Mouse (Mus musculus) heart, embryonic 15.5 days (tissue): ENCODE data around the gene Cntn6. TPM values are rescaled to one million over a fixed set of nuclear protein-coding genes. Genes with fewer than 3 reads are reported as not detected.

Experiments used
- ATAC-seq: fragments of 200-750 bp; cut with Nextera tagmentation; replicated peaks from 2 replicates; pipeline ENCODE4 v1.8.0; 2017; ENCODE audit warnings: low read depth, moderate TSS enrichment; ENCODE audit not compliant: insufficient number of reproducible peaks, insufficient read depth, low FRiP score
- H3K27ac ChIP-seq: fragments of 300-500 bp; sonication (generic); 2 replicates; pipeline ENCODE4 v1.5.1; 2015; ENCODE audit warnings: mild to moderate bottlenecking, inconsistent platforms
- H3K27me3 ChIP-seq: fragments of 300-500 bp; sonication (generic); 2 replicates; pipeline ENCODE4 v1.6.1; 2015; ENCODE audit warnings: inconsistent platforms
- H3K36me3 ChIP-seq: fragments of 300-500 bp; sonication (generic); 2 replicates; pipeline ENCODE4 v1.6.1; 2015; ENCODE audit warnings: mild to moderate bottlenecking, inconsistent platforms
- H3K4me1 ChIP-seq: fragments of 300-500 bp; sonication (generic); replicated peaks from 2 replicates; pipeline ENCODE4 v1.6.1; 2015; ENCODE audit warnings: inconsistent platforms
- H3K4me2 ChIP-seq: fragments of 300-500 bp; sonication (generic); 2 replicates; pipeline ENCODE4 v1.6.1; 2015; ENCODE audit warnings: inconsistent platforms, mild to moderate bottlenecking, moderate library complexity
- H3K4me3 ChIP-seq: fragments of 300-500 bp; sonication (generic); 2 replicates; pipeline ENCODE4 v1.5.1; 2015; ENCODE audit warnings: mild to moderate bottlenecking, inconsistent platforms
- H3K9ac ChIP-seq: fragments of 300-500 bp; sonication (generic); 2 replicates; pipeline ENCODE4 v1.6.1; 2015; ENCODE audit warnings: mild to moderate bottlenecking, inconsistent platforms
- H3K9me3 ChIP-seq: fragments of 300-500 bp; sonication (generic); replicated peaks from 2 replicates; pipeline ENCODE4 v1.6.1; 2016; ENCODE audit warnings: inconsistent platforms
- WGBS: fragments of 180-500 bp; shearing (Covaris S2); methylation state at CpG from one replicate; pipeline ENCODE4 v1.1.7; 2015; ENCODE audit warnings: mixed read lengths; 5-methylcytosine and 5-hydroxymethylcytosine counted together
- polyA plus RNA-seq: library from polyadenylated mRNA; unstranded; fragments of >200 nt; fragmentation: Nextera tagmentation; extraction: Ambion mirVana; gene quantifications from 2 replicates; pipeline ENCODE4 v1.2.1, GENCODE M21; 2015

Gene Cntn6
- polyA plus RNA-seq, 1 experiment from 2014 or later, result 0.40 TPM

- H3K9me3 ChIP-seq, result no peaks in the 10 kb centered on the region
- 42% methylated on average over 3 of the region's 3 CpGs for WGBS
- H3K36me3 ChIP-seq, result no peaks in the 10 kb centered on the region
- H3K27me3 ChIP-seq, result no peaks in the 10 kb centered on the region
- H3K9ac ChIP-seq, result no peak overlapping the region
- no peak overlapping the region for H3K27ac ChIP-seq
- no peak overlapping the region for H3K4me2 ChIP-seq
- no peak overlapping the region for H3K4me3 ChIP-seq
- H3K4me1 ChIP-seq, result no peaks in the 10 kb centered on the region
- no peak for ATAC-seq
Observed at GRCm38 (mm10) chr6:104605214-104605613, 112.6 kb downstream of the Cntn6 start.

- H3K4me1 ChIP-seq, result no peaks in the 10 kb centered on the region
- no peak overlapping the region for H3K9ac ChIP-seq
- WGBS, result 73% methylated on average over 3 of the region's 3 CpGs
- no peak overlapping the region for H3K4me3 ChIP-seq
- no peak overlapping the region for H3K4me2 ChIP-seq
- H3K36me3 ChIP-seq, result no peaks in the 10 kb centered on the region
- H3K9me3 ChIP-seq, result no peaks in the 10 kb centered on the region
- ATAC-seq, result no peak
- no peak overlapping the region for H3K27ac ChIP-seq
- H3K27me3 ChIP-seq, result no peaks in the 10 kb centered on the region
Observed at GRCm38 (mm10) chr6:104653518-104653917, 160.9 kb downstream of the Cntn6 start.

GRCm38 (mm10) chr6:104668701-104669100, 176.1 kb downstream of the Cntn6 start:
- Histone ChIP-seq H3K4me1 (no peaks in the 10 kb centered on the region), H3K9ac (no peak overlapping the region), H3K4me2 (no peak overlapping the region), H3K4me3 (no peak overlapping the region), H3K27me3 (no peaks in the 10 kb centered on the region), H3K9me3 (no peaks in the 10 kb centered on the region), H3K36me3 (no peaks in the 10 kb centered on the region), H3K27ac (no peak overlapping the region)
- ATAC-seq, result no peak
- WGBS, result 61% methylated on average over 2 of the region's 2 CpGs

- no peak overlapping the region for H3K4me2 ChIP-seq
- no peak overlapping the region for H3K4me3 ChIP-seq
- no peaks in the 10 kb centered on the region for H3K27me3 ChIP-seq
- H3K27ac ChIP-seq, result no peak overlapping the region
- no peaks in the 10 kb centered on the region for H3K36me3 ChIP-seq
- no peak overlapping the region for H3K9ac ChIP-seq
- no peaks in the 10 kb centered on the region for H3K4me1 ChIP-seq
- H3K9me3 ChIP-seq, result no peaks in the 10 kb centered on the region
- no peak for ATAC-seq
Observed at GRCm38 (mm10) chr6:104674249-104674648, 181.7 kb downstream of the Cntn6 start.

- no peak overlapping the region for H3K4me2 ChIP-seq
- no peak overlapping the region for H3K4me3 ChIP-seq
- H3K36me3 ChIP-seq, result no peaks in the 10 kb centered on the region
- no peak overlapping the region for H3K9ac ChIP-seq
- 82% methylated on average over 1 of the region's 1 CpGs for WGBS
- H3K4me1 ChIP-seq, result no peaks in the 10 kb centered on the region
- H3K9me3 ChIP-seq, result no peaks in the 10 kb centered on the region
- no peak for ATAC-seq
- H3K27ac ChIP-seq, result no peak overlapping the region
- no peaks in the 10 kb centered on the region for H3K27me3 ChIP-seq
Observed at GRCm38 (mm10) chr6:104679809-104680495, 187.4 kb downstream of the Cntn6 start.

GRCm38 (mm10) chr6:104687980-104688379, 195.4 kb downstream of the Cntn6 start:
- Histone ChIP-seq H3K9me3 (no peaks in the 10 kb centered on the region), H3K27ac (no peak overlapping the region), H3K36me3 (no peaks in the 10 kb centered on the region), H3K27me3 (no peaks in the 10 kb centered on the region), H3K4me2 (no peak overlapping the region), H3K4me3 (no peak overlapping the region), H3K9ac (no peak overlapping the region), H3K4me1 (no peaks in the 10 kb centered on the region)
- 68% methylated on average over 3 of the region's 3 CpGs for WGBS
- ATAC-seq, result no peak

- H3K9me3 ChIP-seq, result no peaks in the 10 kb centered on the region
- H3K4me2 ChIP-seq, result no peak overlapping the region
- no peak overlapping the region for H3K9ac ChIP-seq
- H3K4me3 ChIP-seq, result no peak overlapping the region
- no peaks in the 10 kb centered on the region for H3K36me3 ChIP-seq
- 80% methylated on average over 6 of the region's 6 CpGs for WGBS
- no peaks in the 10 kb centered on the region for H3K27me3 ChIP-seq
- no peaks in the 10 kb centered on the region for H3K4me1 ChIP-seq
- no peak for ATAC-seq
- no peak overlapping the region for H3K27ac ChIP-seq
Observed at GRCm38 (mm10) chr6:104688439-104689125, 196.0 kb downstream of the Cntn6 start.

- Histone ChIP-seq H3K27ac (no peak overlapping the region), H3K4me1 (no peaks in the 10 kb centered on the region), H3K4me3 (no peak overlapping the region), H3K9me3 (no peaks in the 10 kb centered on the region), H3K36me3 (no peaks in the 10 kb centered on the region), H3K27me3 (no peaks in the 10 kb centered on the region), H3K9ac (no peak overlapping the region), H3K4me2 (no peak overlapping the region)
- 71% methylated on average over 1 of the region's 1 CpGs for WGBS
- no peak for ATAC-seq
Observed at GRCm38 (mm10) chr6:104728571-104728970, 236.0 kb downstream of the Cntn6 start.

- Histone ChIP-seq H3K9me3 (no peaks in the 10 kb centered on the region), H3K9ac (no peak overlapping the region), H3K4me1 (no peaks in the 10 kb centered on the region), H3K27ac (no peak overlapping the region), H3K4me3 (no peak overlapping the region), H3K36me3 (no peaks in the 10 kb centered on the region), H3K4me2 (no peak overlapping the region), H3K27me3 (no peaks in the 10 kb centered on the region)
- WGBS, result 84% methylated on average over 1 of the region's 1 CpGs
- ATAC-seq, result no peak
Observed at GRCm38 (mm10) chr6:104734256-104734655, 241.7 kb downstream of the Cntn6 start.

GRCm38 (mm10) chr6:104738999-104739398, 246.4 kb downstream of the Cntn6 start:
- H3K9ac ChIP-seq, result no peak overlapping the region
- H3K27ac ChIP-seq, result no peak overlapping the region
- H3K4me3 ChIP-seq, result no peak overlapping the region
- no peaks in the 10 kb centered on the region for H3K9me3 ChIP-seq
- H3K36me3 ChIP-seq, result no peaks in the 10 kb centered on the region
- no peaks in the 10 kb centered on the region for H3K4me1 ChIP-seq
- WGBS, result 80% methylated on average over 4 of the region's 4 CpGs
- ATAC-seq, result no peak
- H3K4me2 ChIP-seq, result no peak overlapping the region
- no peaks in the 10 kb centered on the region for H3K27me3 ChIP-seq

GRCm38 (mm10) chr6:104758125-104758524, 265.5 kb downstream of the Cntn6 start:
- no peak for ATAC-seq
- Histone ChIP-seq H3K9me3 (no peaks in the 10 kb centered on the region), H3K27ac (no peak overlapping the region), H3K4me1 (no peaks in the 10 kb centered on the region), H3K4me3 (no peak overlapping the region), H3K4me2 (no peak overlapping the region), H3K9ac (no peak overlapping the region), H3K36me3 (no peaks in the 10 kb centered on the region), H3K27me3 (no peaks in the 10 kb centered on the region)

GRCm38 (mm10) chr6:104761226-104761625, 268.6 kb downstream of the Cntn6 start:
- no peaks in the 10 kb centered on the region for H3K27me3 ChIP-seq
- no peaks in the 10 kb centered on the region for H3K9me3 ChIP-seq
- H3K9ac ChIP-seq, result no peak overlapping the region
- no peak overlapping the region for H3K27ac ChIP-seq
- no peak for ATAC-seq
- no peaks in the 10 kb centered on the region for H3K4me1 ChIP-seq
- H3K36me3 ChIP-seq, result no peaks in the 10 kb centered on the region
- H3K4me2 ChIP-seq, result no peak overlapping the region
- WGBS, result 89% methylated on average over 3 of the region's 3 CpGs
- H3K4me3 ChIP-seq, result no peak overlapping the region
